Comparison of ENCODE assay signal across 19 mouse cellular contexts in the genomic region with DNA sequence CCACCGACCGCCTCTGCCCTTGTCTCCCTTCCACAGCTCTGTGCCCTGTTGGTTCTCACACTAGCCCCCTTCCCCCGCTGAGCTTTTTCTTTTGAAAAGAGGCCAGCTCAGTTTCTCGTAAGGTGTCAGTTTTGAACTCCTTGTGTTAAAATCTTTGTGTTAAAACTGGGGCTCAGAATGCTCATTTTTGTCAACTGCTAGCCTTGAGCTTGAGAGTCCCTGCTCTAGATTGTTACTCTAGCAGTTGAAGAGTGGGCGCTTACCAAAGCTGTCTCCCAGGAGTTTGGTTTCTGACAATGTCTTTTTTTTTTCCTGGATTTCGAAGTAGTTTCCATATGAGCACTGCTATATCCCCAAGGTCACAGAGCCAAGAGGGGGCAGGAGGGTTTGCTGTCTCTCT.
DNase-seq lines count a peak whose midpoint lies in the region; ATAC-seq and TF ChIP-seq lines count a peak whose summit lies in the region.
"Had no signal": no experiment of that assay in that cellular context is flagged by ENCODE, and none has a peak within 500 bp of the region (broad histone marks: within the 10 kb centered on the region; RNA-seq: fewer than 3 reads in every experiment).

No protein-coding gene starts in this region.

- peaks cover 10% of the 10 kb centered on the region for H3K36me3 ChIP-seq in hindbrain, embryonic 10.5 days
- no peaks in the 10 kb centered on the region for H3K36me3 ChIP-seq in hindbrain, embryonic 11.5 days (ENCODE audit: control insufficient read depth, insufficient read depth, low read length)
- H3K36me3 ChIP-seq in midbrain, embryonic 10.5 days = peaks cover 30% of the 10 kb centered on the region
- no peaks in the 10 kb centered on the region for H3K36me3 ChIP-seq in midbrain, embryonic 16.5 days (ENCODE audit: control insufficient read depth, insufficient read depth, low read length)
- peaks cover 41 to 81% of the 10 kb centered on the region in 2 experiments for H3K36me3 ChIP-seq in CH12.LX (replicated peaks in 1 of 2; ENCODE audit: control insufficient read depth in 1 of 2, insufficient read depth in 1 of 2, low read length in 1 of 2)
- H3K36me3 ChIP-seq: hindbrain, embryonic 15.5 days had no signal

- peaks cover 35% of the 10 kb centered on the region for H3K4me1 ChIP-seq in hindbrain, embryonic 10.5 days (replicated peaks)
- no peaks in the 10 kb centered on the region for H3K4me1 ChIP-seq in hindbrain, embryonic 11.5 days (replicated peaks; ENCODE audit: control insufficient read depth, insufficient read depth, low read length)
- H3K4me1 ChIP-seq in midbrain, embryonic 10.5 days = peaks cover 9% of the 10 kb centered on the region
- H3K4me1 ChIP-seq in midbrain, embryonic 16.5 days (ENCODE audit: control insufficient read depth, insufficient read depth, low read length) = peaks cover 2% of the 10 kb centered on the region
- H3K4me1 ChIP-seq in CH12.LX (ENCODE audit: control insufficient read depth in 1 of 2, insufficient read depth in 2 of 2) = peaks cover 21 to 71% of the 10 kb centered on the region in 2 experiments
- peaks cover 10% of the 10 kb centered on the region for H3K4me1 ChIP-seq in cortical plate, adult 2 months (ENCODE audit: control insufficient read depth, insufficient read depth, low read length)
- H3K4me1 ChIP-seq: embryonic facial prominence, embryonic 10.5 days had no signal

- no peak for TF ChIP-seq POLR2A in CH12.LX (IDR thresholded peaks at IDR 0.05; ENCODE audit: low read depth, low read length)
- TF ChIP-seq POLR2A in cortical plate, adult 2 months (IDR thresholded peaks at IDR 0.05; ENCODE audit: extremely low read depth, insufficient read depth, low read length) = no peak

- 0 out of 2 replicates have a peak overlapping the region, but pooled peaks have one; percentile 13 for H3K27ac ChIP-seq in hindbrain, embryonic 10.5 days
- no peak overlapping the region for H3K27ac ChIP-seq in hindbrain, embryonic 11.5 days (ENCODE audit: low read depth, low read length)
- H3K27ac ChIP-seq in midbrain, embryonic 10.5 days (replicated peaks) = peak overlapping the region; percentile 34
- no peak overlapping the region for H3K27ac ChIP-seq in midbrain, embryonic 16.5 days (ENCODE audit: low read length)
- H3K27ac ChIP-seq in CH12.LX (ENCODE audit: insufficient read depth, low read depth) = peak overlapping the region; percentile 16; the same call in 1 of the 2 replicates
- H3K27ac ChIP-seq in cortical plate, adult 2 months (ENCODE audit: insufficient read depth, low read length) = peak overlapping the region; percentile 51; the same call in 1 of the 2 replicates
- H3K27ac ChIP-seq: embryonic facial prominence, embryonic 10.5 days; forebrain, embryonic 13.5 days; heart, embryonic 13.5 days; hindbrain, embryonic 15.5 days had no signal

- H3K4me3 ChIP-seq in hindbrain, embryonic 10.5 days = no peak overlapping the region
- H3K4me3 ChIP-seq in hindbrain, embryonic 11.5 days (ENCODE audit: low read depth, low read length) = no peak overlapping the region
- no peak overlapping the region for H3K4me3 ChIP-seq in midbrain, embryonic 10.5 days
- no peak overlapping the region for H3K4me3 ChIP-seq in midbrain, embryonic 16.5 days (ENCODE audit: low read depth, low read length)
- H3K4me3 ChIP-seq in CH12.LX (replicated peaks in 1 of 3; ENCODE audit: low read depth in 2 of 3, low read length in 2 of 3, poor library complexity in 1 of 3) = no peak overlapping the region
- no peak overlapping the region for H3K4me3 ChIP-seq in cortical plate, adult 2 months (ENCODE audit: insufficient read depth, low read length)
- H3K4me3 ChIP-seq: embryonic facial prominence, embryonic 10.5 days; forebrain, embryonic 13.5 days; heart, embryonic 13.5 days; hindbrain, embryonic 15.5 days had no signal

- H3K4me2 ChIP-seq in hindbrain, embryonic 11.5 days (replicated peaks; ENCODE audit: low read depth, low read length) = no peak overlapping the region
- no peak overlapping the region for H3K4me2 ChIP-seq in midbrain, embryonic 16.5 days (ENCODE audit: low read length)
- H3K4me2 ChIP-seq in CH12.LX (ENCODE audit: insufficient read depth, low read depth, poor library complexity, severe bottlenecking) = no peak overlapping the region
- H3K4me2 ChIP-seq: forebrain, embryonic 13.5 days; heart, embryonic 13.5 days; hindbrain, embryonic 15.5 days had no signal

- H3K9ac ChIP-seq in hindbrain, embryonic 11.5 days (ENCODE audit: low read depth, low read length) = no peak overlapping the region
- H3K9ac ChIP-seq in midbrain, embryonic 16.5 days (ENCODE audit: low read depth, low read length) = no peak overlapping the region
- no peak overlapping the region for H3K9ac ChIP-seq in CH12.LX (ENCODE audit: insufficient read depth, low read depth)
- H3K9ac ChIP-seq: forebrain, embryonic 13.5 days; forebrain, postnatal 0 days; heart, embryonic 13.5 days; hindbrain, embryonic 15.5 days had no signal

- no peak for DNase-seq in hindbrain, embryonic 10.5 days (ENCODE audit: low spot score)
- DNase-seq in hindbrain, embryonic 11.5 days (ENCODE audit: low spot score) = no peak
- no peak for DNase-seq in midbrain, embryonic 10.5 days (ENCODE audit: low spot score)
- no peak for DNase-seq in CH12.LX (ENCODE audit: extremely low read depth)
- DNase-seq: adrenal gland, adult 2 months; adrenal gland, postnatal 25 days; cerebellum, adult 11 months; cerebellum, adult 8-10 months; cerebellum, postnatal 14 days; forebrain, postnatal 0 days; gastrocnemius, postnatal 36 days; heart, adult 11 months; heart, postnatal 36 days had no signal

- TF ChIP-seq RAD21 in CH12.LX (IDR thresholded peaks at IDR 0.05; ENCODE audit: low read depth, low read length) = no peak

- no peaks in the 10 kb centered on the region for H3K27me3 ChIP-seq in hindbrain, embryonic 10.5 days (ENCODE audit: insufficient read depth, poor library complexity, severe bottlenecking)
- H3K27me3 ChIP-seq in hindbrain, embryonic 11.5 days (ENCODE audit: control insufficient read depth, insufficient read depth, low read length) = no peaks in the 10 kb centered on the region
- no peaks in the 10 kb centered on the region for H3K27me3 ChIP-seq in midbrain, embryonic 10.5 days (ENCODE audit: low read depth, poor library complexity, severe bottlenecking)
- H3K27me3 ChIP-seq in midbrain, embryonic 16.5 days (ENCODE audit: control insufficient read depth, insufficient read depth, low read depth, low read length) = no peaks in the 10 kb centered on the region
- no peaks in the 10 kb centered on the region for H3K27me3 ChIP-seq in CH12.LX (replicated peaks)
- H3K27me3 ChIP-seq: forebrain, embryonic 13.5 days; heart, embryonic 13.5 days; hindbrain, embryonic 15.5 days had no signal

- ATAC-seq in hindbrain, embryonic 11.5 days (ENCODE audit: low FRiP score) = no peak
- ATAC-seq in midbrain, embryonic 16.5 days = no peak
- ATAC-seq: forebrain, embryonic 13.5 days; forebrain, postnatal 0 days had no signal

- H3K9me3 ChIP-seq in hindbrain, embryonic 10.5 days = no peaks in the 10 kb centered on the region
- no peaks in the 10 kb centered on the region for H3K9me3 ChIP-seq in hindbrain, embryonic 11.5 days (ENCODE audit: control insufficient read depth, low read length)
- no peaks in the 10 kb centered on the region for H3K9me3 ChIP-seq in midbrain, embryonic 10.5 days (replicated peaks)
- no peaks in the 10 kb centered on the region for H3K9me3 ChIP-seq in midbrain, embryonic 16.5 days (replicated peaks; ENCODE audit: control insufficient read depth, low read length, poor library complexity, severe bottlenecking)
- H3K9me3 ChIP-seq in CH12.LX (replicated peaks; ENCODE audit: low read length) = no peaks in the 10 kb centered on the region
- H3K9me3 ChIP-seq: embryonic facial prominence, embryonic 10.5 days; forebrain, embryonic 13.5 days; heart, embryonic 13.5 days; hindbrain, embryonic 15.5 days had no signal

- WGBS in hindbrain, embryonic 10.5 days = 77% methylated on average over 6 of the region's 6 CpGs
- 67% methylated on average over 6 of the region's 6 CpGs for WGBS in hindbrain, embryonic 11.5 days
- WGBS in midbrain, embryonic 10.5 days = 85% methylated on average over 6 of the region's 6 CpGs
- 62% methylated on average over 6 of the region's 6 CpGs for WGBS in midbrain, embryonic 16.5 days

- no peak for TF ChIP-seq EP300 in CH12.LX (IDR thresholded peaks at IDR 0.05; ENCODE audit: low read length)

- dilution Hi-C loops in CH12.LX (cut with MboI; ENCODE audit: extremely low pct_ligation_motif_present, extremely low pct_unique_long_range_greater_than_20kb, low sequenced_read_pairs) = no loop called here

- H3K79me2 ChIP-seq in CH12.LX (replicated peaks; ENCODE audit: control insufficient read depth, extremely low read depth, insufficient read depth, poor library complexity, severe bottlenecking) = peaks cover 30% of the 10 kb centered on the region

- TF ChIP-seq CTCF in CH12.LX (conservative IDR thresholded peaks at IDR 0.05 in 1 of 2, IDR thresholded peaks at IDR 0.05 in 1 of 2; ENCODE audit: low read depth in 2 of 2, low read length in 2 of 2) = no peak
- TF ChIP-seq CTCF in cortical plate, adult 2 months (IDR thresholded peaks at IDR 0.05; ENCODE audit: extremely low read depth, insufficient read depth, low read length) = no peak

- in situ Hi-C loops in CH12.LX (cut with MboI; ENCODE audit: low pct_ligation_motif_present, low pct_unique_long_range_greater_than_20kb, low sequenced_read_pairs) = loop anchor here (25.0 kb wide), 1 partner anchor 455 kb away; no protein-coding TSS in a partner anchor

TF ChIP-seq in CH12.LX, 34 proteins besides CTCF, POLR2A, EP300 and RAD21:
- no peak for TF ChIP-seq MXI1 (IDR thresholded peaks at IDR 0.05; ENCODE audit: low read depth, low read length)
- TF ChIP-seq TBP (conservative IDR thresholded peaks at IDR 0.05; ENCODE audit: low read depth, low read length) = no peak
- TF ChIP-seq CHD1 (IDR thresholded peaks at IDR 0.05; ENCODE audit: low read depth, low read length) = no peak
- TF ChIP-seq IRF4 (IDR thresholded peaks at IDR 0.05; ENCODE audit: low read depth, low read length) = no peak
- TF ChIP-seq NRF1 (IDR thresholded peaks at IDR 0.05; ENCODE audit: low read depth, low read length) = no peak
- TF ChIP-seq MEF2A (IDR thresholded peaks at IDR 0.05; ENCODE audit: borderline replicate concordance, low read depth, low read length) = no peak
- no peak for TF ChIP-seq RCOR1 (conservative IDR thresholded peaks at IDR 0.05; ENCODE audit: low read depth, low read length)
- no peak for TF ChIP-seq BHLHE40 (IDR thresholded peaks at IDR 0.05; ENCODE audit: low read depth, low read length)
- no peak for TF ChIP-seq UBTF (IDR thresholded peaks at IDR 0.05; ENCODE audit: low read depth, low read length)
- no peak for TF ChIP-seq ZMIZ1 (IDR thresholded peaks at IDR 0.05; ENCODE audit: low read depth, low read length)
- no peak for TF ChIP-seq USF2 (conservative IDR thresholded peaks at IDR 0.05; ENCODE audit: low read depth, low read length)
- no peak for TF ChIP-seq USF1 (IDR thresholded peaks at IDR 0.05; ENCODE audit: low read depth, low read length)
- TF ChIP-seq MYC (IDR thresholded peaks at IDR 0.05; ENCODE audit: low read depth, low read length) = no peak
TF ChIP-seq in CH12.LX: peak in this region for 0.

Comparison
In these comparisons a context has a peak if more than half of its experiments do, and no peak if none do; other contexts are left out.
1. H3K27ac ChIP-seq: peak in hindbrain, embryonic 10.5 days (single experiment), midbrain, embryonic 10.5 days (single experiment), CH12.LX (single experiment) and cortical plate, adult 2 months (single experiment); none in hindbrain, embryonic 11.5 days (single experiment) and midbrain, embryonic 16.5 days (single experiment).